Mouse (Mus musculus) inflammation-experienced regulatory T-cells, adult 6 months (primary cell): ENCODE results near the gene Sh3pxd2a. TPM values are rescaled to one million over a fixed set of nuclear protein-coding genes. Genes with fewer than 3 reads are reported as not detected.

Experiments used
- ATAC-seq: one replicate; pipeline ENCODE4 v1.8.0; 2017
- polyA plus RNA-seq, 3 experiments: library from polyadenylated mRNA; unstranded; fragments of 100-300 nt; shearing (Covaris generic); gene quantifications; one replicate each; pipeline ENCODE4 v1.2.1; 2017

Sh3pxd2a gene
- polyA plus RNA-seq, 3 experiments from 2014 or later, result 0.30 to 0.87 (median 0.54) TPM

GRCm38 (mm10) chr19:47330743-47331227 is 133.4 kb downstream of the Sh3pxd2a start:
- ATAC-seq, result peak; percentile 93

- no peak for ATAC-seq
Measured at GRCm38 (mm10) chr19:47329102-47329501, 135.1 kb downstream of the Sh3pxd2a start.

GRCm38 (mm10) chr19:47327896-47328882 is 136.0 kb downstream of the Sh3pxd2a start:
- no peak for ATAC-seq

- ATAC-seq, result no peak
Measured at GRCm38 (mm10) chr19:47325881-47326280, 138.3 kb downstream of the Sh3pxd2a start.

GRCm38 (mm10) chr19:47323096-47323849 is 140.9 kb downstream of the Sh3pxd2a start:
- no peak for ATAC-seq

- ATAC-seq, result no peak
Measured at GRCm38 (mm10) chr19:47320331-47320668, 143.9 kb downstream of the Sh3pxd2a start.

GRCm38 (mm10) chr19:47319521-47320330 is 144.5 kb downstream of the Sh3pxd2a start:
- ATAC-seq, result no peak

- ATAC-seq, result no peak
Measured at GRCm38 (mm10) chr19:47319061-47319460, 145.1 kb downstream of the Sh3pxd2a start.

GRCm38 (mm10) chr19:47317063-47317938 is 146.9 kb downstream of the Sh3pxd2a start:
- ATAC-seq, result no peak

GRCm38 (mm10) chr19:47316288-47317062 is 147.7 kb downstream of the Sh3pxd2a start:
- no peak for ATAC-seq

GRCm38 (mm10) chr19:47315917-47316265 is 148.3 kb downstream of the Sh3pxd2a start:
- no peak for ATAC-seq

- ATAC-seq, result no peak
Measured at GRCm38 (mm10) chr19:47315091-47315916, 148.9 kb downstream of the Sh3pxd2a start.

GRCm38 (mm10) chr19:47314076-47314941 is 149.9 kb downstream of the Sh3pxd2a start:
- no peak for ATAC-seq

- ATAC-seq, result no peak
Measured at GRCm38 (mm10) chr19:47313387-47314075, 150.7 kb downstream of the Sh3pxd2a start.

- ATAC-seq, result no peak
Measured at GRCm38 (mm10) chr19:47311162-47311561, 153.0 kb downstream of the Sh3pxd2a start.

- ATAC-seq, result no peak
Measured at GRCm38 (mm10) chr19:47309824-47310223, 154.4 kb downstream of the Sh3pxd2a start.

GRCm38 (mm10) chr19:47306917-47307315 is 157.3 kb downstream of the Sh3pxd2a start:
- no peak for ATAC-seq
